Mouse (Mus musculus) urinary bladder, postnatal 14 days (tissue): ENCODE data around the gene Arsg.

ENCODE experiments used
- DNase-seq: peaks from one replicate; pipeline ENCODE4 v3.0.0; 2021; ENCODE audit warnings: low spot score

Arsg gene

GRCm38 (mm10) chr11:109546305-109547001, 73.3 kb downstream of the Arsg start:
- DNase-seq: no peak

GRCm38 (mm10) chr11:109547652-109548051, 74.5 kb downstream of the Arsg start:
- DNase-seq: no peak

- no peak for DNase-seq
These were observed 76.6 kb downstream of the Arsg start for GRCm38 (mm10) chr11:109549599-109550290.

GRCm38 (mm10) chr11:109553921-109554320, 80.7 kb downstream of the Arsg start:
- no peak for DNase-seq

DNA sequence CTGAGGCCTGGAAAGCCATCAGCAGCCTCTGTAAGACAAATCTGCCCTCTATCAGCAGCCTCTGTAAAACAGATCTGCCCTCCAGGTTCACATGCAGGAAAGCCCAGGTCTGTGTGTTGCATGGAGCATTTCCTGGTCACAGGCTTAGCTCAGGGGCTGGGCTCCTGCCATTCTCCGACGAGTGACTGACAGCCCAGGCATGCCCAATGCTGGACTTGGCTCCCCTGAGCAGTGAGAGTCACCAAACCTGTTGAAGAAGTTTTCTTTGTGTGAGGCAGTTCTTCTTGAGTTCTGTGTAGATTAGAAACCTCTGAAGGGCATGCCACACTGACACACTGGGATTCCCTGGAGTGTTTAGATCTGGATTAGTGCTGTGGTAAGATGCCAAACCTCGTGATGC, 81.3 kb downstream of the Arsg start:
- DNase-seq: peak; percentile 72

DNA sequence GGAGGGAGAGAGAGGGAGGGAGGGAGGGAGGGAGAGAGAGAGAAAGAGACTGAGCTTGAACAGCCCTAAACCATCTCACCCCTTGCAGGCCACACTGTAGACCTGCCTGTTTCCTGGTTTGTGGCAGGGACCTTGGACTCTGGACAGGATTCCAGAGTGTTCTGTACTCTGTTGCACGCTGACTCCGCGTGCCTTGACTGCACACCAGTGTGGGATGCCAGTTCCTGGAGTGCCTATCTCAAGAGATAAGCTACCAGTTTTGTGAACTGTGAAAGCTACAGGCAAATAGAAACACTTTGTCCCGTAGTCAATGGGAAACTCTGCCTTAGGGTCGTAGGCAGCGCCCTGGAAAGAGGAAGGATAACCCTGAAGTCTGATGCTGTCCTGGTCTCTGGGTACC, 83.0 kb downstream of the Arsg start:
- no peak for DNase-seq

DNA sequence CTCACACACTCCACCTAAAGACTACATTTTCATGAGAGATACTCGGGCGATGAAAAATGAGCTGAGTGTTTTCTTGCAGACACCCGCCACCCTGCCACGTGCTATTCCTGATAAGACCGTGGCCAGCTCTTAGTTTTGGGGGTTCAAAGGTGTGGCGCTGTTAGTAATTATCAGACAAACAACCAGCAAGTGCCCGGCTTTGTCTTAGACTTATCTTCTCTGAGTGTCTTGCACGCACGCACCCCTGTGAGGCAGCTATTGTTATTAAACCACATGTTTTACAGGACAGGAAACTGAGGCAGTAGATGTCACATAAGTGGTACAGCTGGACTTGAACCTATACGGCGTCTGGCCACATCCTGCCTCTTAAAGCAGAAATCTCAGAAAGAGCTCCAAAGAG, 84.2 kb downstream of the Arsg start:
- no peak for DNase-seq

GRCm38 (mm10) chr11:109559241-109559640, 86.1 kb downstream of the Arsg start:
- DNase-seq: no peak

GRCm38 (mm10) chr11:109560793-109561257, 87.7 kb downstream of the Arsg start:
- no peak for DNase-seq

GRCm38 (mm10) chr11:109561445-109561844, 88.3 kb downstream of the Arsg start:
- no peak for DNase-seq

DNA sequence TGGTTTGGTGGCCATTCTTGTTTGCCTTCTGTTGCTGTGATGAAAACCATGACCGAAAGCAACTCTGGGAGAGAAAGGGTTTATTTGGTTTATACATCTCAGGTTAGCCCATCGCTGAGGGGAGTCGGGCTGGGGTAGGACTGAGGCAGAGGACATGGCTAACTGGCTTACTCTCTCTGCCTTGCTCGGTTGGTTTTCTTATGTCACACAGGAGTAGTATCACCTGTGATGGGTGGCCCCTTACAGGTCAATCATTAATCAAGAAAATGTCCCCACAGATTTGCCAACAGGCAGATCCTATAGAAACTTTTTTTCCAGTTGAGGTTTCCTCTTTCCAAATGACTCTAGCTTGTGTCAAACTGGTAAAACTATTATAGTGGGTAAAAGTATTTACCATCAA, 90.5 kb downstream of the Arsg start:
- no peak for DNase-seq

DNA sequence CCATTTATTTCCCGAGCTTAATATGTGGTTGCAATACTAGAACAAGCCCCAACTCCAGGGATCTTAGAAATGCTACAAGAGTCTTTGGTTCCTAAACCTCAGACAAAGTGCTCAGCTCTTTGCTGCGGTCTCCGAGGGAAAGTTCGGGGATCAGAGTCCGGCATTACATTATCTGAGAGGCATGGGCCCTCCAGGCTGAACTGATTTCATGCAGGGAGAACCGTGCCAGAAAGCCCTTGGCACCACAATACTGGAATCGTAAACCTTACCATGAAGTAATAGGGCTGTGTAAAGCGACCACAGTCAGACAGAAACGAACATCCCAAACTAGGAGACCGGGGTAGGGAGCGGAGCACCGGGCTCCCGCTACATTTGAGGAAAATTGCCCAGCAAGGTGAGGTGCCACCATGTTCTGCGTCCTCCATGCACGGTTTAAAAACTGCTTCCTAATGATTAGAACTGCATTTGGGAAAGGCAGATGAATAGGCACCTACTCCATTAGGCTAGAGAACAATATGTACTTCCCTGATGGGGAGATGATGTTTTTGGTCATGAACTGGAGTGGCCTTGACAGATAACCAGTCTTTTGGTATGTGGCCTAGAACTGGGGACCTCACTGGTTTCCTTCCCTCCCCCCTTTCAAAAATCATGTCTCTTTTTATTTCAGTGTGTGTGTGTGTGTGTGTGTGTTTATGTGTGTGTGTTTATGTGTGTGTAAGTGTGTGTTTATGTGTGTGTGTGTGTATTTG, 91.5 kb downstream of the Arsg start:
- no peak for DNase-seq

GRCm38 (mm10) chr11:109569007-109569618, 95.9 kb downstream of the Arsg start:
- DNase-seq: no peak

- no peak for DNase-seq
These were observed 96.6 kb downstream of the Arsg start for GRCm38 (mm10) chr11:109569809-109570208.

DNA sequence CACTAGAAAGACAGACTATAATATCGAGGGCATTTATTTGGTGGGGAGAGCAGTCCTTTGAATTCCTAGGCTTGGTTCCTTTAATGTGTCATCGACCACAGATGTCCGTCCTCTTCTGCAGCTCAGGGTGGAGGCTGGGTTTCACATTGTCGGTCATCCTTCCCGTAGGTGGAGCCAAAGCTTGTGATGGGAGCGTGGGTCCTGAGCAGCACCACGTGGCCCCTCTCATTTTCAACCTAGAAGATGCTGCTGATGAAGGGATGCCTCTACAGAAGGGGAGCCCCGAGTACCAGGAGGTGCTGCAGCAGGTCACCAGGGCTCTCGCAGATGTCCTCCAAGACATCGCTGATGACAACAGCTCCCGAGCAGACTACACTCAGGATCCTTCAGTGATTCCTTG, 98.9 kb downstream of the Arsg start:
- DNase-seq: no peak

DNA sequence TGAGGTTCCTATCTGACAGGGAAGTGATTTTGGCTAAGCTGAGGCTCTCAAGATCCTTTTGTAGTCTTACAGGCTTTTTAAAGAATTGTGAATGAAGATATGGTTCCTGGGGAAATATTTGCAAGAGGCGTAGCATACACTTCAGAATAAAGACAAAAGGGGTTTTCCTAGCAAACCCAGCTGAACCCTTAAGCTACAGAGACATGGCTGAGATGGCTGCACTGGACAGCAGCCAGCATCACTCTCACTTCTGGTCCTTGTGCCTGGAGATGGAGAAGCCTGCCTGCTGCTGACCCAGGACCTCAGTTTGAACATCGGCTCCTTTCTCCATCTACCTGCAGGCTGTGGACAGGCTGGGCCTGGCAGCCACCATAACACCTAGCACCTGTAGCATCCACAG, 101.4 kb downstream of the Arsg start:
- DNase-seq: no peak

GRCm38 (mm10) chr11:109575832-109576231, 102.7 kb downstream of the Arsg start:
- no peak for DNase-seq

- no peak for DNase-seq
These were observed 105.4 kb downstream of the Arsg start for GRCm38 (mm10) chr11:109578536-109578935.

- no peak for DNase-seq
These were observed 106.8 kb downstream of the Arsg start for GRCm38 (mm10) chr11:109579999-109580398.

DNA sequence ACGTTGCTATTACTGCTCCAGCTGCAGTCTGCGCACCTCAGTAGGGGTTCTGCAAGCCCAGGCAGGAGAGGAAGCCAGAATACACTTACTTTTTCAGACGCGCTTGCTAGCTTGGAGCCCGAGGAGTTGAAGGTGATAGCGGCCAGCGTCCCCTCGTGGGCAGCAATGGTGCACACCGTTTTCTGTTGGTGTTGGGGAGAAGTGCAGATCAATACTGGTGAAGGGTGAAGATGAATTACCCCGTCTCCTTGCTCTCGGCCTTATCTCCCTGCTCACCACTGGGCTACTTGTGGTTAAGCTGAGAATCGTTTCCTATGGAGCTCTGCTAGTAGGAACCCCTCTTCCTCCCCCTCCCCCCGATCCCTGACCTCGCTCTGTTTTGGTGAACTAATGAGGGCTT, 110.8 kb downstream of the Arsg start:
- no peak for DNase-seq

- peak; percentile 70 for DNase-seq
These were observed 111.9 kb downstream of the Arsg start for GRCm38 (mm10) chr11:109584843-109585713.

- DNase-seq: no peak
These were observed 113.2 kb downstream of the Arsg start for GRCm38 (mm10) chr11:109586424-109586823.
